Mouse (Mus musculus) intestine, embryonic 15.5 days (tissue): ENCODE data around the gene Ifit3b. TPM values are rescaled to one million over a fixed set of nuclear protein-coding genes. Genes with fewer than 3 reads are reported as not detected.
A peak's percentile ranks its signal among the peaks of the same experiment; 100 is the strongest.
"Not testable (repeated sequence)": the region's sequence is repeated elsewhere in the genome, so short reads cannot be mapped to it uniquely, and the experiment has no call there.

ENCODE experiments used
- ATAC-seq: fragments of 200-750 bp; cut with Nextera tagmentation; 2 replicates; pipeline ENCODE4 v1.8.0; 2017; ENCODE audit warnings: moderate TSS enrichment, moderate library complexity
- H3K27ac ChIP-seq: fragments of 300-500 bp; sonication (generic); 2 replicates; pipeline ENCODE4 v1.5.1; 2015; ENCODE audit warnings: mild to moderate bottlenecking, inconsistent platforms
- H3K27me3 ChIP-seq: fragments of 300-500 bp; sonication (generic); replicated peaks from 2 replicates; pipeline ENCODE4 v1.6.1; 2015; ENCODE audit warnings: inconsistent platforms
- H3K36me3 ChIP-seq: fragments of 300-500 bp; sonication (generic); 2 replicates; pipeline ENCODE4 v1.6.1; 2015; ENCODE audit warnings: inconsistent platforms
- H3K4me1 ChIP-seq: fragments of 300-500 bp; sonication (generic); replicated peaks from 2 replicates; pipeline ENCODE4 v1.6.1; 2015; ENCODE audit warnings: inconsistent platforms
- H3K4me2 ChIP-seq: fragments of 300-500 bp; sonication (generic); replicated peaks from 2 replicates; pipeline ENCODE4 v1.6.1; 2015; ENCODE audit warnings: mild to moderate bottlenecking, inconsistent platforms
- H3K4me3 ChIP-seq: fragments of 300-500 bp; sonication (generic); replicated peaks from 2 replicates; pipeline ENCODE4 v1.5.1; 2015; ENCODE audit warnings: inconsistent platforms
- H3K9ac ChIP-seq: fragments of 300-500 bp; sonication (generic); 2 replicates; pipeline ENCODE4 v1.6.1; 2015; ENCODE audit warnings: inconsistent platforms
- H3K9me3 ChIP-seq: fragments of 300-500 bp; sonication (generic); 2 replicates; pipeline ENCODE4 v1.6.1; 2016; ENCODE audit warnings: inconsistent platforms
- WGBS: fragments of 180-500 bp; shearing (Covaris S2); methylation state at CpG from one replicate; pipeline ENCODE4 v1.1.7; 2015; 5-methylcytosine and 5-hydroxymethylcytosine counted together
- polyA plus RNA-seq: library from polyadenylated mRNA; unstranded; fragments of >200 nt; fragmentation: Nextera tagmentation; extraction: Ambion mirVana; gene quantifications from 2 replicates; pipeline ENCODE4 v1.2.1, GENCODE M21; 2015

The Ifit3b gene
- 0.23 and 0.29 TPM in 2 replicates for polyA plus RNA-seq

DNA sequence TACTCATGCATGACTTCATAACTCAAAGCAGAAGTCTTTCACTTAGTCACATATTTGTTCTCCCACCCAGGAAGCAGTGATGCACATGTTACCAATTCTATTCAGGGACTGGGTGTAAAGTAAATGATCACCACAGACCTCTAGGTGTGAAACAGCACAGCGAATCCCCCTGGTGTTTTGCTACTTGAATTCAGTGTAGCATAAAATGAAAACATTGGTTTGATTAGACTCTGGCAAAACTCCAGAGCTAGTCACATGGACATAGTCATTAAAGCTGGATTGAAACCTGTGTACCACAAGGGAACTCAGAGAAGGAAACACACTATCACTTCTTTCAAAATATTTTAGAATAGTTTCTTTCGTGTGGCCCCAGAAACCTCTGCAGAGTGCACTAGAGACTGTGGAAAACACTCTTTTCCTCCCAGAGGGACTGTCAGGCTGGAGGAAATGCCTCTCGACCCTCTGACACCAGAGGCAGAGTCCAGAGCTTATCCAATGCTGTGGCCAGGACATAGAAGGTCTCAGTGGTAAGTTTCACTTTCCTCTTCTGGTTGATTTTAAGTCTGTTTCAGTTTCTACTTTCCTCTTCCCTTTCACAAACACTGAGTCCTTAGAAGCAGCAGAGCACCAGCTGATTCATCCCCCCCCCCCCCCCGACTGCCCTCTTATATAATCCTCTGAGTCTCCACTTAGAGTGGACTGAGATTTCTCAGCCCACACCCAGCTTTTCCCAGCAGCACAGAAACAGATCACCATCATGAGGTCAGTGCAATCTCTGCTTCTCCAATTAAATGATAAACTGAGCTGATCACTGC lies at the start of gene Ifit3b:
Ifit3b (plus strand) TSS at position 734 of the 815 bp plus-strand sequence.
- H3K4me2 ChIP-seq, H3K4me1 ChIP-seq, H3K36me3 ChIP-seq, H3K9me3 ChIP-seq, H3K27ac ChIP-seq, H3K27me3 ChIP-seq, H3K4me3 ChIP-seq, H3K9ac ChIP-seq: not testable (repeated sequence)
- WGBS = 32% methylated on average over 4 of the region's 4 CpGs
- ATAC-seq = peak; percentile 84

DNA sequence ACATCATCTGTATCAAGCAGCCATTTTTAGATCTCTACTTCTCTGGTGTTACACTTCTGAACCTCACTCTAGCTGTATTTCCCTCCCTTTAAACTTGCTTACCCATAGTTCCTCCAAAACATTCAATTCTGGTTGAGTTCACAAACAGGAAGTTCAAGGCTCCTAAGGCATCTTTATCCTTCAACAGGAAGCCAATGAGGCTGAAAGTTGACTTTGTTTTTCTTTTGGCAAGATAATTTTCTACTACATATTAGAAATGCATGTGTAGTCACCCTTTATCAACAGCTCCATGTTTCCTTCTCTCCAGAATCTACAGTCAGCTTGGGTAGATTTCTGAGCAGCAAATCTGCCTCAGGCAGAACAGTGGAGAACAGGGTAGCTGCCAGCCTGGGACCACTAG lies 45.2 kb upstream of the Ifit3b start:
- no peak overlapping the region for H3K4me2 ChIP-seq
- H3K9ac ChIP-seq = no peak overlapping the region
- no peak for ATAC-seq
- no peaks in the 10 kb centered on the region for H3K4me1 ChIP-seq
- no peaks in the 10 kb centered on the region for H3K9me3 ChIP-seq
- no peak overlapping the region for H3K4me3 ChIP-seq
- H3K36me3 ChIP-seq = no peaks in the 10 kb centered on the region
- no peaks in the 10 kb centered on the region for H3K27me3 ChIP-seq
- no peak overlapping the region for H3K27ac ChIP-seq

DNA sequence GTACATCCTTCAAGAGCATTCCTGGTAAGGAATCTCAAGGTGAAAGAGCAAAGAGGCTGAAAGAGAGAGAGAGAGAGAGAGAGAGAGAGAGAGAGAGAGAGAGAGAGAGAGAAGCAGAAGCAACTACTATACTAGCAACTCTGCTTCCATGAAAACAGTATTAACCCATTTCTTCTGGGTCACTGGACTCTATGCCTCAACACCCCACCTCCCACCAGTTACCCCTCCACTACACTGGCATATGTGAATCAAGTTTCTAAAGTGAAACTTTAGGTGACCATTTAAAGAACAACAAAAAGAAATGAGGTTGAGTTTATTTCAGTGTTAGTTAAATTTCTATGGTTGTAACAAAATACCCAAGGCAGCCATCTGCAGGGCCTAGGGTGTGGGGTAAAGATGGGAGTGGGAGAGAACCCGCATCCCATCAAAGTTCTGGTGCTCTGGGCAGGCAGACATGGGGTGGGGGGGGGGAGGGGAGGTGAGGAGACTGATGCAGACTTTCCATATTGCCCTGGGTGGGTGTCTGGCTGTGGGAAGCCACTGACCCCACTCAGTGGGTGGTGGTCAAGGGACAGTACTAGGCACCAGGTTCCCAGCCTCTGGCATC lies 41.5 kb upstream of the Ifit3b start:
- no peak overlapping the region for H3K4me2 ChIP-seq
- H3K27me3 ChIP-seq = no peaks in the 10 kb centered on the region
- no peaks in the 10 kb centered on the region for H3K4me1 ChIP-seq
- H3K4me3 ChIP-seq = no peak overlapping the region
- no peaks in the 10 kb centered on the region for H3K36me3 ChIP-seq
- ATAC-seq = no peak
- H3K9me3 ChIP-seq = no peaks in the 10 kb centered on the region
- H3K9ac ChIP-seq = no peak overlapping the region
- H3K27ac ChIP-seq = no peak overlapping the region
- 94% methylated on average over 1 of the region's 1 CpGs for WGBS

DNA sequence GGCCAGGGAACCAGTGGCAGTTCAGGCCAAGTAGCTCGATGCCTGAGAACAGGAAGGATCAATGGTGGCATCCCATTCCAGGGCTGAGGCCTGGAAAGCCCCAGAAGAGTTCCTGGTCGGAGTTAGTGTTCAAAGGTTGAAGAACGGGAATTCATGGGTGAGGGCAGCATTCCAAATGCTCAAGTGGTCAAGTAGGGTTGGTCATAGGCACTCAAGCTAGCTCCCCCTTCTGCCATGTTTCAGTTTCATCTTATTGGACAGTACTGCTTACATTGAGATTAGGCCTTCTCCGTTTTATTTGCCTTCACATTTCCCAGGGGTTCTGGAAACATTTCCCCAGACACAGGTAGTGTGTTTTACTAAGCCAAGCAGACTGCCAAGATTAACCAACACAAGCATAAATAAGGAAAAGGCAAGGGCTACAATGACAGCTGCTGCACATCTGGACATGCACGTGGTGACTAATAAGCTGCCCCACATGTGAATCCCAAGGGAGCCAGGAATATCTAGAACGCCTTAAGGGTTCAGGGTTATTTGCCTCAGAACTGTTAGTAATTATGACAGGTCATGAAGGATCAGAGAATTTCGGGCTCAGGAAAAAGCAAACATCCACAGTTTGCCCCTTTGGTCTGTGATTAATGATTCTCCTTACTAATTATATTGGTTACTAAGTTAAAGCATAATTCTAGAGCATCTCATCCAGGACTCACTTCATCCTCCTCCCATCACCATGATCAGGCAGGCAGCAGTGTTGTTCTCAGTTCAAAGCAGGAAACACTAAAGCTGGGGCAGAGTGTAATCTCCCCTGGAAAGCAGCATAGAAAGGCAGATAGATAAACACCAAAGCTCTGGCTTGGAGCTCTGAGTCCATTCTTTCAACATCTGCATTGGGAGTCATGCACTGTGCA lies 38.5 kb upstream of the Ifit3b start:
- 50% methylated on average over 7 of the region's 7 CpGs for WGBS
- H3K9me3 ChIP-seq = no peaks in the 10 kb centered on the region
- no peaks in the 10 kb centered on the region for H3K36me3 ChIP-seq
- no peaks in the 10 kb centered on the region for H3K27me3 ChIP-seq
- H3K4me3 ChIP-seq = no peak overlapping the region
- H3K9ac ChIP-seq = no peak overlapping the region
- H3K4me1 ChIP-seq = no peaks in the 10 kb centered on the region
- H3K27ac ChIP-seq = no peak overlapping the region
- H3K4me2 ChIP-seq = no peak overlapping the region
- ATAC-seq = no peak

DNA sequence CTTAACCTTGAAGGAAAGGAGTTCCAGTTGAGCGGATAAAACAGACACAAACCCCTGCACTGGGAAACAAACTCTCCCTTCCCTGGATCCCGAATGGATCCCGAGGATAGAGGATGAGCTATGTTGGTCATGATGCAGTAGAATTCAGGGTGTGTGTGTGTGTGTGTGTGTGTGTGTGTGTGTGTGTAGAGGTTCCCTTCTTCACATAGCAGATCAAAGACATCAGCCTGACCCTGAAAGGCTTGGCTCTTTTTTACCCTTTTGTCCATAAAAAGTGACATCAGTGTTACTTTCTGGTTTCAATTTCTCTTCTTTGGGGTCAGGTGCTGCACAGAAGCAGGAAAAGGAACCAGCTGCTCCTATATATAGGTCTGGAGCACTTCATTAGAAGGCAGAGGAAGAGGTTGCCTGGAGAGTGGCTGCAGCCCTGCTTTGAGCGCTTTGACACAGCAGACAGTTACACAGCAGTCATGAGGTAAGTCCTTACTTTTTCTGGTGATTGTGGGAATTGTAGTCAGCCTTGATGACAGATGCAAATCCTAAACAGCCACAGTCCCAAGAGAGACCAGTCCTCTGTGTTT lies 37.8 kb upstream of the Ifit3b start:
- H3K9me3 ChIP-seq = no peaks in the 10 kb centered on the region
- H3K27me3 ChIP-seq = no peaks in the 10 kb centered on the region
- no peak overlapping the region for H3K4me3 ChIP-seq
- no peak for ATAC-seq
- WGBS = 61% methylated on average over 4 of the region's 4 CpGs
- H3K4me1 ChIP-seq = no peaks in the 10 kb centered on the region
- no peak overlapping the region for H3K9ac ChIP-seq
- H3K27ac ChIP-seq = no peak overlapping the region
- H3K36me3 ChIP-seq = no peaks in the 10 kb centered on the region
- H3K4me2 ChIP-seq = no peak overlapping the region

DNA sequence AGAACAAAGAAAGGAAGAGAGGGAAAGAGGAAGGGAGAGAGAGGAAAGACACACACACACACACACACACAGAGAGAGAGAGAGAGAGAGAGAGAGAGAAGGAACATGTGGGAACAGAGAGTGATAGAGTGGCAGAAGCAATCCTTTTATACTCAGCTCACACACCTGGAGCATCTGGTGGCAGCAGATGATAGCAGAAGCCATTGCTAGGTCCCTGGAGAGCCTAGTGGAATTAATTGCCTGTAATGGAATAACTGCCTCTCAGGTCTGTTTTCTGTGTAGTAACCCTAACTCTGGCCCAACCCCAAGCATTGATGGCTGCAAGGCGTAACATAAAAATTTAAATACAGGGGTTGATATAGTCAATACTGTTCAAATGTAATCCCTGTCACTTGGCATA lies 36.7 kb upstream of the Ifit3b start:
- Histone ChIP-seq H3K9me3 (no peaks in the 10 kb centered on the region), H3K4me3 (no peak overlapping the region), H3K4me1 (no peaks in the 10 kb centered on the region), H3K36me3 (no peaks in the 10 kb centered on the region), H3K27me3 (no peaks in the 10 kb centered on the region), H3K9ac (no peak overlapping the region), H3K27ac (no peak overlapping the region), H3K4me2 (no peak overlapping the region)
- 88% methylated on average over 1 of the region's 1 CpGs for WGBS
- no peak for ATAC-seq

DNA sequence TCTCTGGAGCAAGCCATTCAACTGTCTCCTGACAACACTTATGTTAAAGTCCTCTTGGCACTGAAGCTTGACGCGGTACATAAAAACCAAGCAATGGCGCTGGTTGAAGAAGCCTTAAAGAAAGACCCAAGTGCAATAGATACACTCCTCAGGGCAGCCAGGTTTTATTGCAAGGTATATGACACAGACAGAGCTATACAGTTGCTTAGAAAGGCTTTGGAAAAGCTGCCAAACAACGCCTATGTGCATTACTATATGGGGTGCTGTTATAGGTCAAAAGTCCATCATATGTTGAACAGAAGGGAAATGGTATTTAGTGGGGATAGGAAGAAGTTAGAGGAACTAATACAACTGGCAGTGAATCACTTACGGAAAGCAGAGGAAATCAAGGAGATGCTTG lies 34.1 kb upstream of the Ifit3b start:
- H3K27me3 ChIP-seq = no peaks in the 10 kb centered on the region
- no peaks in the 10 kb centered on the region for H3K9me3 ChIP-seq
- H3K4me2 ChIP-seq = no peak overlapping the region
- no peaks in the 10 kb centered on the region for H3K36me3 ChIP-seq
- H3K9ac ChIP-seq = no peak overlapping the region
- no peak overlapping the region for H3K27ac ChIP-seq
- no peaks in the 10 kb centered on the region for H3K4me1 ChIP-seq
- H3K4me3 ChIP-seq = no peak overlapping the region
- WGBS = 89% methylated on average over 5 of the region's 5 CpGs
- ATAC-seq = no peak

DNA sequence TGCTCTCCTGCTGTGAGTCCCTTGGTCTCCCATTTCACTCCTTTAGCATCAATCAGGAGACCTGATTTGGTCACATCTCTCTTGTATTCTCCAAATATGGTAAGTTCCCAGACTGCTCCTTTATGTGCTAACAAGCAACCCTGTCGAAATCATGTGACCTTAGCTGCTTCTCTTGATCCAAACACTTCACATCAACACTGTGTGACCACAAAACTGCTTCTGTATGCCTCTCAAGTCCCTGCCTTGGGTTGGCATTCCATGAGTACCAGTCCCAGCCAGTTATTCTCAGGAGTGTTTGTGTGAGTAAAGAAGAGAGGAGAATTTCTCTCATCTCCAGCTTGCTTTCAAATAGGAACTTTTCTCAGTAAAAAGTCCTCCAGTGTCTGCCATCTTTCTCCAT lies 30.6 kb upstream of the Ifit3b start:
- WGBS = 79% methylated on average over 1 of the region's 1 CpGs
- Histone ChIP-seq H3K36me3 (no peaks in the 10 kb centered on the region), H3K4me3 (no peak overlapping the region), H3K4me1 (no peaks in the 10 kb centered on the region), H3K9ac (no peak overlapping the region), H3K4me2 (no peak overlapping the region), H3K27ac (no peak overlapping the region), H3K27me3 (no peaks in the 10 kb centered on the region), H3K9me3 (no peaks in the 10 kb centered on the region)
- ATAC-seq = no peak

DNA sequence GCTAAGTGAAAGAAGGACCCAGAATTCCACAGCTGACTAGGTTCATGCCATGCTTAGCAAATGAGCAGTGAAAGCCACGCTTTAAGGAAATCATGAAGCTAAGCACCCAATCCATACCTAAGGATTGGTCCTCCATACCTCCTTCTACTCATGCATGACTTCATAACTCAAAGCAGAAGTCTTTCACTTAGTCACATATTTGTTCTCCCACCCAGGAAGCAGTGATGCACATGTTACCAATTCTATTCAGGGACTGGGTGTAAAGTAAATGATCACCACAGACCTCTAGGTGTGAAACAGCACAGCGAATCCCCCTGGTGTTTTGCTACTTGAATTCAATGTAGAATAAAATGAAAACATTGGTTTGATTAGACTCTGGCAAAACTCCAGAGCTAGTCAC lies 25.1 kb upstream of the Ifit3b start:
- H3K27me3 ChIP-seq, H3K9me3 ChIP-seq, H3K4me3 ChIP-seq, H3K4me2 ChIP-seq, H3K36me3 ChIP-seq, H3K4me1 ChIP-seq, ATAC-seq, H3K9ac ChIP-seq, H3K27ac ChIP-seq: not testable (repeated sequence)
- 85% methylated on average over 2 of the region's 2 CpGs for WGBS

DNA sequence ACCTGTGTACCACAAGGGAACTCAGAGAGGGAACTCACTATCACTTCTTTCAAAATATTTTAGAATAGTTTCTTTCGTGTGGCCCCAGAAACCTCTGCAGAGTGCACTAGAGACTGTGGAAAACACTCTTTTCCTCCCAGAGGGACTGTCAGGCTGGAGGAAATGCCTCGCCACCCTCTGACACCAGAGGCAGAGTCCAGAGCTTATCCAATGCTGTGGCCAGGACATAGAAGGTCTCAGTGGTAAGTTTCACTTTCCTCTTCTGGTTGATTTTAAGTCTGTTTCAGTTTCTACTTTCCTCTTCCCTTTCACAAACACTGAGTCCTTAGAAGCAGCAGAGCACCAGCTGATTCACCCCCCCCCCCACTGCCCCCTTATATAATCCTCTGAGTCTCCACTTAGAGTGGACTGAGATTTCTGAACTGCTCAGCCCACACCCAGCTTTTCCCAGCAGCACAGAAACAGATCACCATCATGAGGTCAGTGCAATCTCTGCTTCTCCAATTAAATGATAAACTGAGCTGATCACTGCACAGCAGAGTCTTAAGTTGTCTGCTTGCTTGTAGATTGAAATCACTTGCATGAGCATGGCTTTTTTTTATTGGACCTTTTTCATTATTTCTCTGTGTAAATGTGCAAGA lies 24.5 kb upstream of the Ifit3b start, which contains the start of gene Ifit3:
Ifit3 (plus strand) TSS at position 406 of the 641 bp plus-strand sequence.
- WGBS = 34% methylated on average over 2 of the region's 2 CpGs
- ATAC-seq = peak; percentile 79

DNA sequence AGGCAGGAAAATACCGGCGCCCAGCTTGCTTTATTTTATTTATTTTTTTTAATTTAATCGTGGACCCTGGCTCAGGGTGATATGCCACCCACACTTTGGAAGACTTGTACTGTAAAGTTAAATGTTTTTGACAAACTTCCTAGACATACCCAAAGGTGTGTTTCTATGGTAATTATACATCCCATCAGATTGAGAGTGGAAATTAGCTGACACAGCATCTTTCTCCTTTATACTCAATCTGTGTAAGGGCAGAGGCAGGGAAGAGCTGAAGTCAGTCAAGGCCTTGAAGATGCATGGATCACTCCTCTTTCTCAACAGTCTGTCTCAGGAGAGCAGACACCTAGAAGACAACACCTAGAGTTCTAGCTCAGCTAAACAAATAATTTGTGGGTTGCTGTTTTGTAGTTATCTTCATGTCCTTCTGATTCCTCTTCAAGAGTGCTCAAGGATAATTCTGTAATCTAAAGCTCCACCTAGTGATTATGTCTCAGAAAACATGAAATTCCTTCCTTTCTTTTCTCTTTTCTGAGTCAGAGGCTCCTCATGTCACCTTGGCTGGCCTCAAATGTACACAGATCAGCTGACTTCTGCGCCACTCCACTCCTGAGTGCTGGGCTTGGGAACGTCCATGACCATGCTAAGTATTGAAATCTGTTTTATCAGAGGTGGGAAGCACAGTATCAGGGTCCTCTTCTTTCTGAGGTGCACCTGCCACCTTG lies 21.9 kb upstream of the Ifit3b start:
- H3K9me3 ChIP-seq, H3K36me3 ChIP-seq, H3K9ac ChIP-seq, H3K4me3 ChIP-seq, H3K4me2 ChIP-seq, H3K27ac ChIP-seq, H3K27me3 ChIP-seq, H3K4me1 ChIP-seq: not testable (repeated sequence)
- ATAC-seq = 0 out of 2 replicates have a peak, but pooled peaks have one; percentile 50
- WGBS = 68% methylated on average over 5 of the region's 5 CpGs

More for the DNA sequence above, 24.5 kb upstream of the Ifit3b start, which contains the start of gene Ifit3:
- not testable (repeated sequence) for H3K27me3 ChIP-seq, H3K4me3 ChIP-seq, H3K4me1 ChIP-seq, H3K27ac ChIP-seq, H3K9me3 ChIP-seq, H3K4me2 ChIP-seq, H3K9ac ChIP-seq, H3K36me3 ChIP-seq
